Mouse (Mus musculus) MEL (cell line): ENCODE data around the gene Gcnt7.

Experiments used
- CTCF ChIP-seq, 3 experiments: IDR thresholded peaks in 2 of 3; conservative IDR thresholded peaks in 1 of 3; 2 replicates each; pipeline ENCODE4 v1.5.1; 2011 to 2012; ENCODE audit warnings: low read length in 3 of 3, low read depth in 2 of 3, mild to moderate bottlenecking in 2 of 3, improper control_type of control experiment in 1 of 3, inconsistent platforms in 1 of 3, mixed read lengths in 1 of 3, moderate library complexity in 1 of 3; ENCODE audit not compliant: control insufficient read depth in 1 of 3, insufficient read depth in 1 of 3, poor library complexity in 1 of 3, severe bottlenecking in 1 of 3
- ELF1 ChIP-seq: IDR thresholded peaks from 2 replicates; pipeline ENCODE4 v1.6.1; 2014; ENCODE audit warnings: low read depth, mild to moderate bottlenecking, inconsistent platforms, low read length, improper control_type of control experiment, moderate library complexity
- MAX ChIP-seq: IDR thresholded peaks from 2 replicates; pipeline ENCODE4 v1.6.1; 2011; ENCODE audit warnings: low read length, improper control_type of control experiment
- SMC3 ChIP-seq: IDR thresholded peaks from 2 replicates; pipeline ENCODE4 v1.6.1; 2011; ENCODE audit warnings: low read depth, low read length, improper control_type of control experiment
- TCF12 ChIP-seq: IDR thresholded peaks from 2 replicates; pipeline ENCODE4 v1.6.1; 2014; ENCODE audit warnings: low read depth, mild to moderate bottlenecking, inconsistent platforms, low read length, improper control_type of control experiment, moderate library complexity

DNA sequence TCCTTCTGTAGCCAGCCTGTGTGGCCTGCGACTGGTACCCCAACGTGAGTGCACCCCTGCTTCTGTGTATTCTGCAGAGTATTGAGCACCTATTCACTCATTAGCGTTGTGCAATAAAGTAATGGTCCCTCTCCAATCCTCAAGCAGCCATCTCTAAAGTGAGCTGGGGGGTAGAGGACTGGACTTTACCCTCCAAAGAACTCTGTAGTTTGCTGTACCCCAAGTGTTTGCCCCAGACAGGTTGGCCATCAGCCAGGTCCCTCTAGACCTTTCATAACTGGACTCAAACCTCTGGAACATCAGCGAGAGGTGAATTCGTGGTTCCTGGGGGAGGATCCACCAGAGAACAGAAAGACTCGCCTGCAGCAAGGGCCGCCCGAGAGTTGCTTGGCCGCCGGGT lies 5.9 kb downstream of the Gcnt7 start:
- TF ChIP-seq CTCF (IDR thresholded peaks at IDR 0.05 in 2 of 3, conservative IDR thresholded peaks at IDR 0.05 in 1 of 3; ENCODE audit: control insufficient read depth in 1 of 3, insufficient read depth in 1 of 3, low read depth in 2 of 3, low read length in 3 of 3, poor library complexity in 1 of 3, severe bottlenecking in 1 of 3): no peak
- no peak for TF ChIP-seq TCF12
- TF ChIP-seq SMC3: no peak
- TF ChIP-seq MAX: no peak
- no peak for TF ChIP-seq ELF1
